Mouse (Mus musculus): ENCODE results near the gene Tmem265. TPM values are rescaled to one million over a fixed set of nuclear protein-coding genes. Genes with fewer than 3 reads are reported as not detected.

Tmem265 gene
- total RNA-seq, 4 experiments from 2014 or later, result not detected

Other genes starting within 250 kb of the Tmem265 start
- 10 to 100 TPM; 37.1 to 43.4 (median 41.5) TPM for gene Zfp768, start 215.8 kb upstream of the Tmem265 start, total RNA-seq (2022)
- gene Zfp747, start 185.3 kb upstream of the Tmem265 start, total RNA-seq (2022), result 1 to 10 TPM; 3.2 to 4.3 (median 3.7) TPM
- 1 to 10 TPM; 1.8 to 2.5 (median 2.0) TPM for gene 9130019O22Rik, start 174.2 kb upstream of the Tmem265 start, total RNA-seq (2022)
- 1 to 10 TPM; 2.9 to 5.1 (median 3.9) TPM for gene E430018J23Rik, start 167.8 kb upstream of the Tmem265 start, total RNA-seq (2022)
- 1 to 10 TPM; 2.3 to 4.4 (median 3.2) TPM for gene Zfp764, start 154.6 kb upstream of the Tmem265 start, total RNA-seq (2022)
- 1 to 10 TPM; 4.2 to 4.8 (median 4.3) TPM for gene Zfp688, start 139.3 kb upstream of the Tmem265 start, total RNA-seq (2022)
- gene Zfp689, start 112.2 kb upstream of the Tmem265 start, total RNA-seq (2022), result 1 to 10 TPM; 1.2 to 2.1 (median 1.4) TPM
- gene Prr14, start 101.8 kb upstream of the Tmem265 start, total RNA-seq (2022), result 10 to 100 TPM; 25.6 to 27.9 (median 27.3) TPM
- 10 to 100 TPM; 27.5 to 36.1 (median 30.5) TPM for gene Fbrs, start 82.2 kb upstream of the Tmem265 start, total RNA-seq (2022)
- gene Srcap, start 49.4 kb upstream of the Tmem265 start, total RNA-seq (2022), result 10 to 100 TPM; 51.8 to 60.5 (median 55.2) TPM
- gene Gm42715, start 41.8 kb upstream of the Tmem265 start, total RNA-seq (2022), result 10 to 100 TPM in 2 of 4 experiments, 1 to 10 TPM in 2; 8.8 to 10.9 (median 10.2) TPM
- 10 to 100 TPM; 12.1 to 20.9 (median 17.3) TPM for gene Phkg2, start 11.9 kb downstream of the Tmem265 start, total RNA-seq (2022)
- 10 to 100 TPM; 10.1 to 15.2 (median 14.4) TPM for gene Ccdc189, start 27.2 kb downstream of the Tmem265 start, total RNA-seq (2022)
- gene Rnf40, start 27.4 kb downstream of the Tmem265 start, total RNA-seq (2022), result 10 to 100 TPM; 38.1 to 42.6 (median 40.3) TPM
- 10 to 100 TPM; 19.9 to 23.4 (median 20.0) TPM for gene Zfp629, start 54.4 kb downstream of the Tmem265 start, total RNA-seq (2022)
- 10 to 100 TPM; 37.6 to 44.6 (median 41.4) TPM for gene Bcl7c, start 147.5 kb downstream of the Tmem265 start, total RNA-seq (2022)
- 10 to 100 TPM in 3 of 4 experiments, 1 to 10 TPM in 1; 9.4 to 12.3 (median 10.2) TPM for gene Ctf1, start 151.3 kb downstream of the Tmem265 start, total RNA-seq (2022)
- gene Ctf2, start 170.8 kb downstream of the Tmem265 start, total RNA-seq (2022), result not detected
- gene Fbxl19, start 183.2 kb downstream of the Tmem265 start, total RNA-seq (2022), result 1 to 10 TPM; 1.9 to 4.9 (median 3.2) TPM
- gene Orai3, start 208.4 kb downstream of the Tmem265 start, total RNA-seq (2022), result 10 to 100 TPM; 20.0 to 26.6 (median 24.7) TPM
- gene Setd1a, start 215.3 kb downstream of the Tmem265 start, total RNA-seq (2022), result 10 to 100 TPM; 15.4 to 23.1 (median 17.9) TPM
- gene Gm49388, start 224.2 kb downstream of the Tmem265 start, total RNA-seq (2022), result 1 to 10 TPM; 1.9 to 3.3 (median 2.7) TPM
- gene Hsd3b7, start 239.2 kb downstream of the Tmem265 start, total RNA-seq (2022), result 10 to 100 TPM; 11.8 to 14.5 (median 12.7) TPM